Mouse (Mus musculus): Measurements from ENCODE around the gene Caly.

Caly gene

DNA sequence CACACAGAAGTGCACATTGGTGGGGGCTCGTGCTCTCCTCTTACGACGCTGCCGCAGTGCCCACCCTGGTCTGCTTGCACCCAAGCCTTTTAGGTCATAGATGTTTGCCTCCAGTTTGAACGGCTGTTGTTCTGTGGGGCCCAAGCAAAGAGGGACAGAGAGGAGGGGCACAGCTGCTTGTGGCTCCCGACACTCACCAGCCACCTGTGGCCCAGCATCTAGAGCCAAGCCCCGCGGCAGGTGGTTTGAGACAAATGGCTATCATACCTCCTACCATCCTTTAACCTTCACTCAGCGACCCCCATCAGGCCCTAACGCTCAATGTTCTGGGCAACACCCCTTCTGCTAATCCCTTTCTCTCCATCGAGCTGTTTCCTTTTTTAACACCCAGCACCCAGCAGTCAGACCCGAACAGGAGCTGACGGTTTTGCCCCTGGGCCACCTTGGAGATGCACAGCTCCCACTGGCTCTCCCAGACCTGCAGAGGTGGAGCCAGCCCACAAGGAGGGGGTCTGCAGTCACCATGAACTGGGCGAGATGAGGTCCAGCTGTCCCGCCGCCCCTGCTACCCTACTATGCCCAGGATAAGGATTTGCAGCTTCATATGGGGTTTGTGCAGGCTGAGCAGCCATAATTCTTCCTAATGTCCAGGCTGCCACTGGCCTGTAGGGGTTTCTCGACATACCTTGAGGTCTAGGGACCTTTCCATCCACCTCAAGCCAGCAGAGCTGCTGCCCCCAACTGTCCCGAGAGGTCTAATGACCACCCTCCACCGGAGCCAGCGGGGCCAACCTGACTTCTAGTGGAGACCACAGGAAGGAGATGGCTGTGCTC lies 723 bp downstream of the Caly start:
- no peak for DNase-seq (ENCODE audit: low spot score)

DNA sequence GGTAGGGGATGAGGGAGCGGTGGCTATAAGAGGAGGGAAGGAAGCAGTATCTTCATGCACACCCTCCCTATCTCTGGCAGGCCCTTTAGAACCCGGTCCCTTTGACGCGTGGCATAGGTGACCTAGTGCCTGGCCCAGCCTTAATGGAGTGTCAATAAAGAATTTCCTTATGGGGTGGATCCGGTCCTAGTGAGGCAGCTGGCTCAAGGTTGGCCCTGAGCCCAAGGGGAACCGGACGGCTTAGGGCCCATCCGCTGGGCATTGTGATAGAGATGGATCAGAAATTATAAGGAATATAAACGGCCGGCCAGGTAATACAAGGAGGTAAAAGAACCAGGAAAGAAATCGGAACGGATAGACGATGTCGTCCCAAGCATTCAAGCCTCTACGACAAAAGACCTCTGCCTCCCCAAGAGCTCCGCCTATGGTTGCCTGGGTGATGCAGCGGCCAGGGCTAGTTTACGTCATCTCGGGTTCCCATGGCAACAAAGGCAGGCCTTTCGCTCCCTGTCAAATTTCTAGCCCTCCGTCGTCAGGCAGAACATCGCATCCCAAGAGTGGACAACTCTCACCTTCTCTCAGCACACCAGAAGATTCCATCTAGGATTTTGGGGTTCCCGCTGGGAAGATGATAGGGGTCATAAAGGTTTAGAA lies 1.7 kb downstream of the Caly start:
- DNase-seq (ENCODE audit: low spot score) = peak; percentile 95

DNA sequence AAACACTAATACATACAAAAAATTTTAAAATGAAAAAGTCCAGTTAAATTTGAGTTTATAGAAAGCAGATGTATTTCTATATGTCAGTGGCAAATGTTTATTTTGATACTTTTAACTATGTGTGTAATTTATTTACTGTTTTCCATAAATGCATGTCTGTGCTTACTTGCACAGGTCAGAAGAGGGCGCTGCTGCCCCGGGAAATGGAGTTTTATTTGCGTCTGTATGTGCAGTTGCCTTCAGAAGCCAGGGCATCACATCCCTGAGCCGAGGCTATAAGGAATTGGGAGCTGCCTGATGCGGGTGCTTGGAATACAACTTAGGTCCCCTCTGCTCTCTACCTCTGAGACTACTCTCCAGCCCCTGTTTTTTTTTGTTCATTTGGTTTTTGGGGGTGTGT lies 3.6 kb downstream of the Caly start:
- DNase-seq (ENCODE audit: low spot score) = peak; percentile 87

DNA sequence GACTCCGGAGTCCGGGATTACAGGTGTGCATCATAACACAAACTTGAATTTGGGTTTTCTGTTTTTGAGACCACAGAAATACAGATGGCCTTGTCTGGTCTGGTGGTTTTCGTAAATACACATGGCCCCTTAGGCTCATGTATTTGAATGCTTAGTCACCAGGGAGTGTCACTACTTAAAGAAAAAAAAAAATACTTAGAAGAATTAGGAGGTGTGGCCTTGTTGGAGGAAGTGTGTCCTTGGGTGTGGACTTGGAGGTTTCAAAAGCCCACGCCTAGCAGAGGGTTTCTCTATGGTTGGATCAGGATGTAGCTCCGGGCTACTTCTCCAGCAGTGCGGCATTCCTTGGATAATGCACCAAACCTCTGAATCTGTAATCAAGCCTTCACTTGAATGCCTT lies 4.7 kb downstream of the Caly start:
- DNase-seq (ENCODE audit: low spot score) = no peak

DNA sequence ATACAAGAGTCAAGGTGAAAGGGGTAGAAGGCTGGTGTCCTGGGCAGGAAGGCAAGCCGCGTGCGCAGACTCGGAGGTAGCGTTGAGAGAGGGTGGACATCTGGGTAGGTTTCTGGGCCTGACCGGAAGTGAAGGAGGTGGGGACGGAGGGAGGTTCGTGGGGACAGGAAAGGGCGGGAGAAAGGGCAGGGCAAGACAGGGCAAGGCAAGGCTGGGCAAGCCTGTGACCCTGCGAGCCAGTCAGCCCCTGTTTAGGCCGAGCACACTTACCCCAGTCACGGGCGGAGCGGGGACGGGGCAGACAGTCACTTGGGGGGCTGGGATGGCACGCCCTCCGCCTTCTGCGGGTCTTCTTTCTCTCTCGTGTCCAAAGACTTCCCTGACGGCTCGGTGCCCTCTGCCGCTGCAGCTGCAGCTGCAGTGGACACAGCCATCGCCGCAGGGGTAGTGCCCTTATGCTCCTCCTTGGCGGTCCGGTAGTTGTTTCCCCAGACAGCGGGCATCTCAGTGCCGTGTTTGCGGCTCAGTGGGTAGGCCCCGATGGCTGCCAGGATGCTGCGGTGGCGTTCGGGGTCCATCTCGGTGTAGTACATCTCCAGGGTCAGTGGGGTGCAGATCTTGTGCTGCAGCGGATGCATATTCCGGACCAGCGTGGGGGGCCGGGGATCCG lies 12.2 kb downstream of the Caly start:
- DNase-seq (ENCODE audit: low spot score) = peak; percentile 40

DNA sequence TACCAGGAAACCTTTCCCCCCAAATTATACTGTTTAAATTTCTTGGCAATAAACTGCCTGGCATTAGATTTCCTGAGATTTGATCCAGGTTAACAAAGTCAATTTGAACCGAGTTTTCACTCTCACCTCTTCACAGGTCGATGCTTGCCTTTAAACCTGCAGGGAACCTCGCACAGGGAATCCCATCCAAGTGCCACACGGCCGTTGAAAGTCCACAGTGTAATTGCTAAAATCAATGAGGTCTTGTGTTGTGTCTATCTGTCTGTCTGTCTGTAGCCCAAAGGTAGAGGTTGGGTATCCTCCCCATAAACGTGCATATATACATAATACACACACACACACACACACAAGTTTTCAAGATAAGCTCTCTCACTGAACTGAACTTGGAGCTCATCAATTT lies 15.0 kb downstream of the Caly start:
- DNase-seq (ENCODE audit: low spot score) = no peak

DNA sequence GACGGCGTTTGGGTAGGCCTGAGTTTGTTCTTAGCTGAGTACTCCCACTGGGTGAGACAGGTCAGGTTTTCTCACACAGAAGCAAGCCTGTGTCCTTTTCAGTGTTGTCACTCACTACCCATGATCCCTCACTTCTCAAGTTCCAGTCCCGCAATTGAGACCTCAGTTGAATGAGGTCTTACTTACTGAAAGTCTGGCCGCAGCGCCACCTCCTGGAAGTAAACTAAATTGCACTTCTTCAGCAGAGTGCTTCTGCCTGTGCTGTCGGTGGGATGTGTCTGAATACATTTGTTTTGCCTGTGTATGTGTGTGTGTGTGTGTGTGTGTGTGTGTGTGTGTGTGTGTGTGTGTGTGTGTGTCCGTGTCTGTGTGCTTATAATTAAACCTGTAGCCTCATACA lies 19.3 kb downstream of the Caly start:
- DNase-seq (ENCODE audit: low spot score) = peak; percentile 91

DNA sequence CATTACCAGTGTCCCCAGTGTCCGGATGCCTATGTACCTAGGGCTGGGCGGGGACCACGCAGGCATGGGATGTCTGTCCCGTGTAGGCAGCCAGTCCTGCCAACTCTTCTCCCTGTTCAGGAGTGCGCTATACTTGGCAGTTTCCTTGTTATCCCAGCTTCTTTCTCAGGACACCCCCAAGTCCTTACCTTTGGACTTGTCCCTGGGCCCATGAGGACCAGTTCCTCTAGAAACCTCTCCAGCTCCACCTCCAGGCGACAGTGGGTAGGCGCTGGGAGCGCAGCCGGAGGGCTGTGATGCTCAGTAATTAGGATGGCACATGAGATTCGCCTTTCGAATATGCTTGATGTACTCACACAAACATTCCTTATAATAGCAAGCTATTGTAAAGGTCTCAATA lies 20.0 kb downstream of the Caly start:
- DNase-seq (ENCODE audit: low spot score) = peak; percentile 66

DNA sequence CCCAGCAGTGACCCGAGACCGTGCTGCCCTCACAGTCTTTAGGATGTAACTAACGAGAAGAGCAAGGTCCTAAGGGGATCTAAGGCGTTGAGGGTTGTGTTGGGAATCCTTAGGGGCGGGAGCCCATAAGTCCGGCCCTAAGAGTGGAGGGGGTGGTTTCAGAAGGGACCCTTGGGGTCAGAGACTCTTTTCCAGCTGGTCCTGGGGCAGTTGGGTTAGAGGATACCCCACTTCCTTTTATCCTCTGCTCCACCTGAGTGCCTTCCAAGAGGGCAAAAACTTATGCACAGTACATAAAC lies 20.6 kb downstream of the Caly start:
- DNase-seq (ENCODE audit: low spot score) = no peak

DNA sequence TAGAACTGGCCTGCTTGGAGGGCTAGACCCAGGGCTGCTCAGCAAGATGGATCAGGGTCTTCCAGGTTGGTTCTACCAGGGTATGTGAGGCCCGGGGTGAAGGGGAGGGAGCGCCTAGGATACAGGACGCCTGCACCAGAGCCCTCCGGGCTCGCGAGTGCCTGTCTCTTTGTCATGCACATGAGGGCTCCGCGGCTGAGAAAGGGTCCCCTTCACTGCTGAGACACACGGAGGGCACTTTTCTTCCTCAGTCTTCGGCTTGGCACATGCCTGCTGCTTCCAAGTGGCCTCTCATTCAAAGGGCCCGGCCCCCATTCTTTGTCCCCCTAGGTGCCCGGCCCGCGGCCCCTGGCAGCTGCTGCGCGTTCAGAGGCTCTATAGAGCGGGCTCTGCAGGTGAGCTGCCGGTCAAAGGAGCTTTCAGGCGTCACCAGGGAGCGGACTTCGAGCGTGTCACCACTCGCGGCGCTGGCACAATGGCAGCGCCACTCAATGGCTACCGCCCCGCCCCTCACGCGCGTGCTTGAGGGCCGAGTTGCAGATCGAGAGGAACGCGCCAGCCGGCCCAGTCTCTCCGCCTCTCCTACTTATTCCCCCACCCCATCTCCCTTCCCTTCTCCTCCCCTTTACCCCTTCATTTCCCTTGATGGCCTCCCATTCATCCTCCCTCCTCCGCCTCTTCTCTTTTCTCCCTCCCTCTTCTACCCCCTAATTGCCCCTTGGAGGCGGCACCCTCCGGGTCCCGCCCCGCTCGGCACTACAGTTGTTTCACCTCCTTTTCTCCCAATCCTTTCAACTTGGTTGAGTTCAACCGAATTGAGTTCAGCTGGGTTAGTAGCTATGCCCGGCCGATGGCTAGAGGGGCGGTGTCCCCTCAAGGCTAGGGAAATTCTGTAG lies 21.2 kb downstream of the Caly start:
- peak; percentile 86 for DNase-seq (ENCODE audit: low spot score)

DNA sequence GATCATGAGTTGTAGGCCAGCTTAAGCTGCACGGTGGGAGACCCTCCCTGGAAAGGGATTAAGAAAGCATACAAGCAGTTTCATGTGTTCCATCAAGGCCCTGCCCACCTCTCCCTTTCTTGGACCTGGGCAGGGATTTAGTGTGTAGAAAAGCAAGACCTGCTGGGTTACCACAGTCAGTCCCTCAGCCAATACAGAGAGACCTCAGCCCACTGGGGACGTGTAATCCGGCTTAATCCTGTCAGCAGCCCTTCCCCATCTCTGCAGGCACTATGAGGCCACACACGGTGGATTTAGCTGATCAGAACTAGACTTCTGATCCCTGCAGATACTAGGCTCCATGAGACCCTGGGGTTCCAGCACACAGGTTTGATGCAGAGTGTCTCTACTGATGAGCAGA lies 22.7 kb downstream of the Caly start:
- DNase-seq (ENCODE audit: low spot score) = peak; percentile 31

DNA sequence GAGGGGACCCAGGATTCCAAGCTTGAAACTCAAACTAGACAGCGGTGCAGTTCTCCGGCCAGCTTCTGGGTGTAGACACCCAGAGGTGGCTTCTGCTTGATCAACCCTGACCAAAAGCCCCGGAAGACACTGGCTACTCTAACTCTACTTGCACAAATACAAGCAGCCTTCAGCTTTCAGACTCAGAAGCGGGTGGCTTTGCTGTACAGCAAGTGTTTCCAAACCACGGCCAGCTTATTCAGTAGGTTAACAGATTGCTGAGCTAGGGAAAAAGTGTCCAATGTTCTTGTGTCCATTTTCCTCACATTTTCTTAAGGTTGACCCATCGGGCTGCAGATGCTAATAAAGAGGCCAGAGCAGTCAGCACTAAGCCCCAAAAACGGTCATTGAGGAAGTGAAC lies 23.8 kb downstream of the Caly start:
- DNase-seq (ENCODE audit: low spot score) = no peak

DNA sequence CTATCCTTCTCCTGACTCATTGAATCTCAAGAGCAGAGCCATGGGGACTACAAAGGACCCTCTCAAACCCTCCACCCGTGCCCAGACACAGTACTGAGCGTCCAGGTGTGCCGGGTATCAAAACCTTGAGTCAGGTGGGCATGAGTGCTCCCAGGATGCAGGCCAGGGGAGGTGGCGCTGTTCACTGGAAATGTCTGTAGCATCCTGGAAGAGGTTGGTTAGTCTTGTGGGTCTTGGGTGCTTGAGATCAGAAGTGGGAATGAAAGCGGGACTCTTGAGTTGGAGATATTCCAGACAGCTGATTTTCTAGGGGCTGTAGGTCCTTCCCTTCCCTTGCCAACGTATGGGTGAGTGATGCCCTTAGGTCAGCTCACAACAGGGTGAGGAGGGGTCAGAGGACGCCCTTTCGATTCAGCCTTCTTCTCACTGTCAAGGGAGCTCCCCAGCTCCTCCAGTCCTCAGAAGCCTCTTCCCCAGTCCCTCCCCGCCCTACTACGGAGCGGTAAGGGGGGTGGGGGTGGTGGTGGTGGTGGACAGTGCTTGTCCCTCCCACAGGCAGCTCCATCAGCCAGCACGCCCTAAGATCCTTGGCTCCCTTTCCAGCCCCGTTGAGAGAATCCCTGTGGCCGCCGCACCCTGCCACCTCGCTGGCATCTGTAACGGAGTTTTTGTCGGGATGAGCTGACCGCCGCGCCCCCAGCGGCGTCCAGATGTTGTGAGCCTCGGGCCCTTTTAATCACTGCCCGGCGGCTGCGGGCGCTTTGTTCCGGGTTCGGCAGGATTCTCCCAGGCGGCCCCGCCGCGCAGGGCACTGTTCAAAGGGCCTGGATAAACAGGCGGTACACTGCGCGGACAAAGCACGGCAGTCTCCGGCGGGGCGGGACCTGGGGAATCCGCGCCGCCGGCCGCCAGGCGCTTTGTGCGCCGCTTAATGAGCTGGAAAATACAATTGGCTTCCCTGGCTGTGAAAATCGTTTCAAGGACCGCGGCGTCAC lies 24.6 kb downstream of the Caly start:
- DNase-seq (ENCODE audit: low spot score) = peak; percentile 85

DNA sequence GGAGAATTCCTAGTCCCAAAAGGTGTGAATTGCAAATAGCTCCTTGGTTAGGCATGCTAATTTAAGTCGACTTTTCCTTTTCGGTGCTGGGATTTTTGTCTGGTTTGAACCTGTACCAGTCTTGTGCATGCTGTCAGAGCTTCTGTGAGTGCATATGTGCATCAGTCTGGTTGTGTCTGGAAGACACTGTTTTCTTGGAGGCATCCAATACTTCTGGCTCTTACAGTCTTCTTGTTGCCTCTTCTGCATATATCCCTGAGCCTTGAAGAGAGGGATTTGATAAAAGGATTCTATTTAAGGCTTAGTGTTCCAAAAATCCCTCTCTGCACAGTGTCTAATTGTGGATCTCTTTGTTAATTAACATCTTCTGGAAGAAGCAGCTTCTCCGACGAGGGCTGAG lies 28.2 kb downstream of the Caly start:
- no peak for DNase-seq (ENCODE audit: low spot score)

DNA sequence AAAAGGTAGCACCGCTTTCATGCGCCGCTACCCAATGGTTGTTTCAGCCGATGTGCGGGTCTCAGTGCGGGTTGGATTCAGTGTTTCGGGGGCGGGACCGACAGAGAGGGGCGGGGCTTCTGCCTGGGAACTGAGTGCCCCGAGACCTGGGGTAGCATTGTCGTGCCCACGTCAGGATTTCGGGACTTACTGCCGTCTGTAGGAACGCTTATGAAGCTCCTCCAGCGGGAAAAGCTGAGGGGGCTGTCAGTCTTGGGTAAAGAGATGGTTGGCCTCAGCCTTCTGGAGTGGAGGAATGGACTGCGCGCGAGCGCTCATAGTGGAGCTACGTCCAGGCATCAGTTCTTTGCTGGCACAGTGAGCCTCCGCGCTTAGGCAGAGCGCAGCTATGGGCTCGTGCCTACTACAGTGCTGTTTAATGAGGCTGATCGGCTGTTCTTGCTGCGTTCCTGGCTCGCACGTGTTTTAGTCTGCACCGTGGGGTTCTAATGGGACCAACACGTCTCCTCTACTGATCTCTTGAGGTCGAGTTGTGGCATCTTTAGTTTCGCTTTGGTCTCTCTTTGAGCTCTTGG lies 33.1 kb downstream of the Caly start:
- peak; percentile 58 for DNase-seq (ENCODE audit: low spot score)

DNA sequence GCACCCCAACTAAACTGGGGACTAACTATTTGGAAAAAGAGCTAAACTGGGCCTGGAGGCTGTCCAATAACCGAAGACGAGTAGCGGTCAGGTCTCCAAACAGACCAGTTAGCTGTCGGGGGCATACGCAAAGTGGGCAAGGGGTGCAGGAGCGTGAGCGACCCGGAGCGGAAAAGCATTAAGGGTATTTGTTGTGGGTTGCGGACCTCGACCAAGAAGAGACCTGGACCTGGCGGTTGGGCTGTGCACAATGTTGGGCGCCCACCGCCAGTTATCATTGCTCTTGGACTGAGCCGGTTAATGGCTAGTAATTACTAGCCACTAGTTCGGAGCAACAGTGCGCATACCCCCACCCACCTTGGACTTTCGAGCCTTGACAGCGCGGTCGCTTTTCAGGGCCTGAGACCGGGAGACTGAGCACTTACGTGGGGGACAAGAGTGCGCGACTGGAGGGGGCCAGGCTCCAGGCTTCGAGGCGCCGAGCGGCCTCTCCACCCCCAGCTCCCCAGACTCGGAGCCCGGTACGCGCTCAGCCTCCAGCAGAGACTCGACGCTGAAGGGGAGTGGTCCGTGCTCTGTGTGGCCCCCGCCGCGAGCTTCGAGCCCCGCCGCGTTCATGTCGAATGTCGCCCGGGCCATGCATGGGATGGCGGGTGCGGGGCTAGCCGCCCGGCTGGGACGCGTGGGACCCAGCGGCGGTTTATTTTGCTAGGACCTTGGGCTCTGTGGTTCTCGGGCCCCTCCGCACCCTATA lies 33.8 kb downstream of the Caly start, which contains the start of gene Msx3:
TSS of gene Msx3 (minus strand) at position 729 of the 754 bp plus-strand sequence.
- peak; percentile 51 for DNase-seq (ENCODE audit: low spot score)

DNA sequence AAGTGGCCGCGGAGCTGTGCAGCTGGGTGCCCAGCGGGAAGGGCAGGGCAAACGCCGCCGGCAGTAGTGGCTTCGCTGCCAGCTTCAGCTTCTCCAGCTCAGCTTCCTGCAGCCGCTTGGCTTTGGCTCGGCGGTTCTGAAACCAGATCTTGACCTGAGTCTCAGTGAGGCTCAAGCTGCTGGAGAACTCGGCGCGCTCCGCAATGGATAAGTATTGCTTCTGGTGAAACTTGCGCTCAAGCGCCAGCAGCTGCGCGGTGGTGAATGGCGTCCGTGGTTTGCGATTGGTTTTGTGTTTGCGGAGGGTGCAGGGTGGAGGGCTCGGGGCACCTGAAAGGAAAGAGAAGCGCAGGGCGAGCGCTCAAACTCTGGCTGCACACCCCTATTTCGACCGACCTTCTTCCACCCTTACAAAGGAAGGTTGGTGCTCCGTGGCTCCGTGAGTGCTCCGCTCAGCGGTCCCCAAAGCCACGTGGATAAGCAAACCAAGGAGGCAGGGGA lies 34.5 kb downstream of the Caly start:
- DNase-seq (ENCODE audit: low spot score) = peak; percentile 67

DNA sequence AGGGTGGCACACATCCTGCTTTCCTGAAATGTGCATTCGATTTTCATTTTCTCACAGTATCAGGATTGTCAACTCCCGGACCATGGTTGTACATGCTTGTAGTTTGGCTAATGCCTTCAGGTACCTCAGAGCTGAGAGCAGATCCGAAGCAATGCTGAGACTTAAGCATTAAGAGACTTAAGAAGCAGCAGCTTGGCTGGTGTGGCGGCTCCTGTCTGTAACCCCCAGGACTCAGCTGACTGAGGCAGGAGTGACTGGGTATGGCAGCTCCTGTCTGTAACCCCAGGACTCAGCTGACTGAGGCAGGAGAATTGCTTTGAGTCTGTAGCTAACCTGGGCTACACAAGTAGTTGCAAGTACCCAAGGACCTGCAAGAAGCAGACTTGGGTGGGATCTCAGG lies 36.8 kb downstream of the Caly start:
- DNase-seq (ENCODE audit: low spot score) = no peak

DNA sequence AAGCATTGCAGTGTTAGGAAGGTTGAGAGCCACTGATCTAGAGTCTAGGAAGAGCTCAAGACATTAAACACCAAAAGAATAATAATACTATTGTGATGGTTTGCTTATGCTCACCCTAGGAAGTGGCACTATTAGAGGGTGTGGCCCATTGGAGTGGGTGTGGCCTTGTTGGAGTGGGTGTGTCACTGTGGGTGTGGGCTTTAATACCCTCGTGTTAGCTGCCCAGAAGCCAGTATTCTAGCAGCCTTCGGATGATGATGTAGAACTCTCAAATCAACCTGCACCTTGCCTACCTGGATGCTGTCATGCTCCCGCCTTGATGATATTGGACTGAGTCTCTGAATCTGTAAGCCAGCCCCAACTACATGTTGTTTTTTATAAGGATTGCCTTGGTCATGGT lies 39.6 kb downstream of the Caly start:
- peak; percentile 2 for DNase-seq (ENCODE audit: low spot score)

DNA sequence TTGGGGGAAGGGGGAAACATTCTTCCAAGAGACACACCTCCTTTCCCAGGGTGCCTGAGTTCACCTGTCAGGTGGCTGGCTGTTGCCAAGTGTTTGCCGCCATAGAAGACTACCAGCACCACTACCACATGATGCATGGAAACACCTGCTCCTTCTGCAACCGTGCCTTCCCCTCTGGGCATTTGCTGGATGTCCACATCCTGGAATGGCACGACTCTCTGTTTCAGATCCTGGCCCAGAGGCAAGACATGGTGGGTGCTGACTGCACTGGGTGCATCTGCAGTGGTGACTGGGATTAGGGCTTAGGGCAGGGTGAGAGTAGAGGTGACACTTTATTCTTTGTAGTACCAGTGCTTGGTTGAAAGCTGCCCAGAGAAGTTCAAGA lies 45.2 kb downstream of the Caly start:
- DNase-seq (ENCODE audit: low spot score) = peak; percentile 3
